In the genomic region with DNA sequence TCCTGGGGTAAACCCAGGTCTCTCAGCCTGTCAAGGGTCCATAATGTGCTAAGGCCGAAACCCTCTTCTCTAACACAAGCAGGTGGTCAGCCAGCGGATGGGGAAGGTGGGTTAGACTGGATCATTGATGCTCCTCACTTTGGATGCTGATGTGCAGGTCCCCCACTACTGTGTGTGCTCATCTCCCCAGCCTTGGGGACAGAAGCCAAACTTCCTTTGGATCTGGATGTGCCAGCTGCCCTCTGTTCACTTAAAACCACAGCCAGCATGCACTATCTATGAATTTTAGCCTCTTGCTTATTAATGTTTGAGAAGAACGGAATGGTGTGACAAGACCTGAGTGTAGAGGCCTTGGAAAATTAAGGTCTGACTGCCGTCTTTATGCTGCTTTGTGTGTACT, we compare ENCODE assay signal across 27 mouse cellular contexts.
"Had no signal": no experiment of that assay in that cellular context is flagged by ENCODE, and none has a peak within 500 bp of the region (broad histone marks: within the 10 kb centered on the region; RNA-seq: fewer than 3 reads in every experiment).

No protein-coding gene starts in this region.

- H3K36me3 ChIP-seq: hindbrain, embryonic 13.5 days; hindbrain, embryonic 15.5 days; kidney, embryonic 15.5 days; limb, embryonic 13.5 days; limb, embryonic 15.5 days; liver, embryonic 12.5 days had no signal

- H3K4me3 ChIP-seq: heart, adult 2 months; heart, embryonic 13.5 days; heart, embryonic 15.5 days; hindbrain, embryonic 13.5 days; hindbrain, embryonic 15.5 days; kidney, embryonic 15.5 days; limb, embryonic 13.5 days; limb, embryonic 15.5 days; liver, embryonic 12.5 days had no signal

- DNase-seq: gastrocnemius, postnatal 14 days; gastrocnemius, postnatal 36 days; heart, adult 11 months; heart, adult 2 months; heart, postnatal 14 days; heart, postnatal 36 days; kidney, adult 11 months; kidney, adult 2 months; kidney, adult 9 months; kidney, postnatal 14 days; kidney, postnatal 36 days; layer of hippocampus, adult 9-11 months; layer of hippocampus, postnatal 36 days; left cerebral cortex, postnatal 4 days had no signal

- H3K4me1 ChIP-seq: hindbrain, embryonic 13.5 days; hindbrain, embryonic 15.5 days; kidney, embryonic 15.5 days; liver, embryonic 12.5 days had no signal

- H3K27ac ChIP-seq: heart, adult 2 months; heart, embryonic 13.5 days; heart, embryonic 15.5 days; hindbrain, embryonic 13.5 days; hindbrain, embryonic 15.5 days; hindbrain, postnatal 0 days; kidney, embryonic 15.5 days; kidney, postnatal 0 days; limb, embryonic 13.5 days; limb, embryonic 15.5 days; liver, embryonic 12.5 days; liver, embryonic 14.5 days had no signal

- H3K4me2 ChIP-seq: heart, embryonic 11.5 days; heart, embryonic 13.5 days; heart, embryonic 15.5 days; hindbrain, embryonic 13.5 days; hindbrain, embryonic 15.5 days; kidney, embryonic 15.5 days; limb, embryonic 13.5 days; limb, embryonic 15.5 days; liver, embryonic 12.5 days had no signal

- H3K9me3 ChIP-seq: heart, embryonic 15.5 days; hindbrain, embryonic 15.5 days; kidney, embryonic 15.5 days; limb, embryonic 13.5 days; limb, embryonic 15.5 days; liver, embryonic 12.5 days had no signal

- ATAC-seq: hindbrain, postnatal 0 days; intestine, embryonic 16.5 days; liver, embryonic 12.5 days had no signal

- H3K27me3 ChIP-seq: heart, embryonic 13.5 days; heart, embryonic 15.5 days; hindbrain, embryonic 13.5 days; hindbrain, embryonic 15.5 days; kidney, embryonic 15.5 days; limb, embryonic 13.5 days; limb, embryonic 15.5 days; liver, embryonic 12.5 days had no signal

- H3K9ac ChIP-seq: heart, embryonic 13.5 days; heart, embryonic 15.5 days; hindbrain, embryonic 13.5 days; hindbrain, embryonic 15.5 days; kidney, embryonic 15.5 days; limb, embryonic 13.5 days; limb, embryonic 15.5 days; liver, embryonic 12.5 days; liver, embryonic 14.5 days had no signal
